Mouse (Mus musculus): ENCODE measurements around the gene Epb41l1. TPM values are rescaled to one million over a fixed set of nuclear protein-coding genes. Genes with fewer than 3 reads are reported as not detected.

Gene Epb41l1
- polyA plus RNA-seq, 1 experiment, result 226 TPM

DNA sequence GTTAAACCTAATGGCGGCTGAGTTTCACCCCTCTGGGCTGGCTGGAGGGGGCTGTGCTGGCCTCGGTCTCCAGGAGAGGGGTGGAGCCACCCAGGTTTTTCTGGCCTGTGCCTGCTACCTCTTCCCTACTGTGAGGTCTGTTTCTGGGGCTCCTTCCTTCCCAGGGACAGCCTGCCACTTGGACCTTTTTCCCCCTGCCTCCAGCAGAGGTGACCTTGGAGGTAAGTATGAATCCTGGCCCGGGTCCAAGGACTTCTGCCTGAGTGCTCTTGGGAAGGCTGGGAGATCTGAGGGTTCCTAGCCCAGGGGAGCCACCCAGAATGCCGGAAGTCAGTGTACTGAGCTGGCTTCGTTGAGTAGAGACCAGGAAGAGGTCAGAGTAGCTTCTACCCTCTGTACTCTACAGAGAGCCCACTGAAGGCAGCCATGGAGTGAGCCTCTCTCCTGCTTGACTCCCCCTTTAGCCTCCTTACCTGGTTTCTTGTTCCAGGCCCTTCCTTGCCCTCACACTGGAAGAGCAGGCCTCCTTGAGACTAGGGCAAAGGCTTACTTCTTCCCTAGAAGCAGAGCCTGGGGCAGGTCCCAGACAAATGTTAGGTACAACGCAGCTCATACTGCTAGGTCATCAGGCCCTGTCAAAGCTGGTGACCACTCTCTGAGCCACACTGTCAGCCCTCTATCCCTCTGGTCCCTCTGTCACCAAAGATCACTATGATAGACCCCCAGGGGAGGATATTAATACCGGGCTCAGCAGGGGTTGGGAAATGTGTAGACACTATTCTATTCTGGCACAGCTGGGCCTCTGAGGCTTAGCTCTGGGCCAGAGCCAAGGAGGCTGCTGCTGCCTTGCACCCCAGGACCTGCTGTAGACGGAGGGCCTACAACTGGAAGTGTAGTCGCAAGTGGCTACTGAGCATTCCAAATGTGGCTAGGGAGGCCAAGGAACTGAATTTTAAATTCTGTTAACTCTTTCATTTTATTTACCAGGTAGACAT is 12.5 kb downstream of the Epb41l1 start:
- peaks cover 1% of the 10 kb centered on the region; the same call in 1 of the 2 replicates for H3K4me1 ChIP-seq (ENCODE audit: control insufficient read depth, insufficient read depth, low read length)
- no peak overlapping the region for H3K4me3 ChIP-seq (ENCODE audit: insufficient read depth, low read length)
- no peak overlapping the region for H3K27ac ChIP-seq (ENCODE audit: insufficient read depth, low read length)
- no peak for TF ChIP-seq POLR2A (IDR thresholded peaks at IDR 0.05; ENCODE audit: extremely low read depth, insufficient read depth, low read length)
- no peak for TF ChIP-seq CTCF (IDR thresholded peaks at IDR 0.05; ENCODE audit: extremely low read depth, insufficient read depth, low read length)

DNA sequence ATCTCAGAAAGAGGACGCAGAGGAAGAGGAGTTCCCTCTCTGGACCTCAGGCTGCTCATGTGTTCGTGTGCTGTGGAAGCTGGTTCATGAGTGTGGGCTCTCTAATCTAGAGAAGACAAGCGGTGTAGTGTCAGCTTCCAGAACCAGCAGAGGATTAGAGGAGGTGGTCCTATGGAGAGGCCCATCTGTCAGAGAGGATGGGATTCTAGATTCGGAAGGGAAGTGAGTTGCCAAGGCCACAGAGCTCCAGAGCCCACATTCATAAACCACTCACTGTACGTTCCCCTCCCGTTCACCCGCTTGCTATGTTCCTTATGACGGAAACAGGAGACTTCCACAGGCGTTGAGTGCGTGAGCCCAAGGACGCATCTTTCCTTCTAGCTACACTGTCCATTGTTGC is 16.9 kb downstream of the Epb41l1 start:
- Histone ChIP-seq H3K27ac (ENCODE audit: insufficient read depth, low read length) (no peak overlapping the region), H3K4me1 (ENCODE audit: control insufficient read depth, insufficient read depth, low read length) (no peaks in the 10 kb centered on the region), H3K4me3 (ENCODE audit: insufficient read depth, low read length) (no peak overlapping the region)
- no peak for TF ChIP-seq POLR2A (IDR thresholded peaks at IDR 0.05; ENCODE audit: extremely low read depth, insufficient read depth, low read length)

DNA sequence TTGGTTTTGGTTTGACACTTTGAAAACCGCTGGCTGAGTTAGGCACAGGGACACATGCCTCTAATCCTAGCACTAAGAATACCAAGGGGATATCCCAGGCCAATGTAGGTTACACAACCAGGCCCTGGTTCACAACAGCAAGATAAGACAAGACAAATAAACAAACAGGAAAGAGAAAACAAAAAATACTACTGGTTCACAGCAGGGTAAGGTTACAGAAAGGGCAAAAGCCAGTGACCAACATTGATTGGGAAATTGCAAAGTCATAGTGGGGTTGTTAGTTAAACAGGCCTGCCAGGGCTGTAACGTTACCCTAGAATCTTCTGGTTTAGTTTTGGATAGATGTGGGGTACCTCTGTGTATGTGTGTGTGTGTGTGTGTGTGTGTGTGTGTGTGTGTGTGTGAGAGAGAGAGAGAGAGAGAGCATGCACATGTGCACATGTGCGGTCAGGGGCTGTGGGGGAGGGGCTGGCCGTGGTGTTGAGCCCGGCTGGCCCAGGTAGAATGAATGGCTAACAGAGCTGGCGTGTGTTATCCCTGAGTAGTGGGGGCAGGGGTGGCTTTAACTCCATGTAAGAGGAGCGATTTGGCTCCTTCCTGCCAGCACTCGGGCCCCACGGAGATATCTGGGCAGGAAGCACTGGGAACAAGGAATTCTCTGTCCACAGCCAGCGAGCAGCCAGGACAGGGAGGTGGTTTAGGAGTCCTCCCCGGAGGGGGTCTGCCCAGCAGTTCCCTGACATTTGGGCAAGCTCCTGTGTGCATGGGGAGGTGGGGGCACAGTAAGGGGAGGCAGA is 19.2 kb downstream of the Epb41l1 start:
- no peak overlapping the region for H3K4me3 ChIP-seq (ENCODE audit: insufficient read depth, low read length)
- no peak overlapping the region for H3K27ac ChIP-seq (ENCODE audit: insufficient read depth, low read length)
- H3K4me1 ChIP-seq (ENCODE audit: control insufficient read depth, insufficient read depth, low read length), result no peaks in the 10 kb centered on the region
- TF ChIP-seq POLR2A (IDR thresholded peaks at IDR 0.05; ENCODE audit: extremely low read depth, insufficient read depth, low read length) (no peak), CTCF (IDR thresholded peaks at IDR 0.05; ENCODE audit: extremely low read depth, insufficient read depth, low read length) (no peak)

DNA sequence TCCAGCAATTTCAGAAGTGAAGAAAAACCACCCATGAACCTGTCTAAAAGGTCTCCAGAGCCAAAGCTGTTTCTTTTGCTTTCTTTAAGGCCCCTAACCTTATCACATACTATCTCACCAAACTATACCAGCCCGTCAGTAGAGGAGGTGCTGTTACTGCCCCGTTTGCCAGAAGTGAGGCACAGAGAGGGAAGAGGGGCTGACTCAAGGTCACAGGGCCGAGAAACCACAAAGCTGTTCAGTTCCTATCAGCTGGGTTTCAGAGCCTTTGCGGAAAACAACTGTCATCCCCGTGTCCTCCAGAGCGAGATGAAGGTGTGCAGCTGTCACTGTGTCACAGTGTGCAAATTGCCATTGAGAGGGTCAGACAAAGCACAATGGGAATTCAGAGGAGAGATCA is 21.2 kb downstream of the Epb41l1 start:
- Histone ChIP-seq H3K4me3 (ENCODE audit: insufficient read depth, low read length) (no peak overlapping the region), H3K4me1 (ENCODE audit: control insufficient read depth, insufficient read depth, low read length) (no peaks in the 10 kb centered on the region), H3K27ac (ENCODE audit: insufficient read depth, low read length) (no peak overlapping the region)
- TF ChIP-seq CTCF (IDR thresholded peaks at IDR 0.05; ENCODE audit: extremely low read depth, insufficient read depth, low read length) (no peak), POLR2A (IDR thresholded peaks at IDR 0.05; ENCODE audit: extremely low read depth, insufficient read depth, low read length) (no peak)

DNA sequence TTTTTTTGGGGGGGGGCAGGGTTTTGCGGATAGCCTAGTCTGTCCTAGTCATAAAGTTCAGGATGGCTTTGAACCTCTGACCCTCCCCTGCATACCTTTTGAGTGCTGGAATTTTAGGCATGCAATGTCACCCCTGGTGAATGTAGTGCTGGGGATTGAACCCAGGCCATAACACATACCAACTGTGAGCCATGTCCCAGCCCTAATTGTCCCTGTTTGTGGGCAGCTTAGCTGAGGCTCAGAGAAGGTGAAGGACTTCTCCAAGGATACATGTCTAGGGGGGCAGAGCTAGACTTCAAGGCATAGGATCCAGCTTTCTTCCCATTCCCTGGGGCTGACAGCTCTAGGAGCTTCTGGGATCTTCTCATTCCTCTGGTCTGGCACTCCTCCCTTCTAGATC is 22.6 kb downstream of the Epb41l1 start:
- H3K27ac ChIP-seq (ENCODE audit: insufficient read depth, low read length), result no peak overlapping the region

DNA sequence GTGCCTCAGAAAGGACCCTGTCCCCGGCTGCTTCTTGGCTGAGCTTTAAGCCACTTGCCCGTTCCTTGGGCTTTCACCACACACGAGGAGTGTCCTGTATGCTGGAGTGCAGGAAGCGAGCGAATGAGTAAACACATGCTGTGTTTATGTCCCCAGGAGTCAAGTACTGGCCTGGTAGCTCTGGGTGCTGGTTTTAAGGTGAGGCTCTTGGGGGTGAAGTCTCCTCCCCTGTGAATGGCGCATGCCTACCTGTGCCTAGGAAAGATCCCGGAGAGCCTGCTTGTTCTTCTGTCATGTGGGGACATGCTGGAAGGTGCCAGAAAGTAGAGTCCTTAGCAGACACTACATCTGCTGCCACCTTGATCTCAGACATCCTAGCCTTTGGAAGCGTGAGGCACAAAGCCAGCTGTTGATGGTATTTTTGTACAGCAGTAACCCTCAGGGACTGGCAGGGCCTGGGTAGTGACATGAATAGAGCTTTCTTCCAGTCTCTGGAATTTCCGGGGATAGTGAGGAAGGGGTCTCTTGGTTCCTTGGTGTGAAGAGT is 25.9 kb downstream of the Epb41l1 start:
- Histone ChIP-seq H3K27ac (ENCODE audit: insufficient read depth, low read length) (no peak overlapping the region), H3K4me3 (ENCODE audit: insufficient read depth, low read length) (no peak overlapping the region), H3K4me1 (ENCODE audit: control insufficient read depth, insufficient read depth, low read length) (no peaks in the 10 kb centered on the region)
- TF ChIP-seq POLR2A (IDR thresholded peaks at IDR 0.05; ENCODE audit: extremely low read depth, insufficient read depth, low read length) (no peak), CTCF (IDR thresholded peaks at IDR 0.05; ENCODE audit: extremely low read depth, insufficient read depth, low read length) (no peak)

More for the DNA sequence above, 22.6 kb downstream of the Epb41l1 start:
- no peak overlapping the region for H3K4me3 ChIP-seq (ENCODE audit: insufficient read depth, low read length)
- TF ChIP-seq POLR2A (IDR thresholded peaks at IDR 0.05; ENCODE audit: extremely low read depth, insufficient read depth, low read length) (no peak), CTCF (IDR thresholded peaks at IDR 0.05; ENCODE audit: extremely low read depth, insufficient read depth, low read length) (no peak)
- no peaks in the 10 kb centered on the region for H3K4me1 ChIP-seq (ENCODE audit: control insufficient read depth, insufficient read depth, low read length)

DNA sequence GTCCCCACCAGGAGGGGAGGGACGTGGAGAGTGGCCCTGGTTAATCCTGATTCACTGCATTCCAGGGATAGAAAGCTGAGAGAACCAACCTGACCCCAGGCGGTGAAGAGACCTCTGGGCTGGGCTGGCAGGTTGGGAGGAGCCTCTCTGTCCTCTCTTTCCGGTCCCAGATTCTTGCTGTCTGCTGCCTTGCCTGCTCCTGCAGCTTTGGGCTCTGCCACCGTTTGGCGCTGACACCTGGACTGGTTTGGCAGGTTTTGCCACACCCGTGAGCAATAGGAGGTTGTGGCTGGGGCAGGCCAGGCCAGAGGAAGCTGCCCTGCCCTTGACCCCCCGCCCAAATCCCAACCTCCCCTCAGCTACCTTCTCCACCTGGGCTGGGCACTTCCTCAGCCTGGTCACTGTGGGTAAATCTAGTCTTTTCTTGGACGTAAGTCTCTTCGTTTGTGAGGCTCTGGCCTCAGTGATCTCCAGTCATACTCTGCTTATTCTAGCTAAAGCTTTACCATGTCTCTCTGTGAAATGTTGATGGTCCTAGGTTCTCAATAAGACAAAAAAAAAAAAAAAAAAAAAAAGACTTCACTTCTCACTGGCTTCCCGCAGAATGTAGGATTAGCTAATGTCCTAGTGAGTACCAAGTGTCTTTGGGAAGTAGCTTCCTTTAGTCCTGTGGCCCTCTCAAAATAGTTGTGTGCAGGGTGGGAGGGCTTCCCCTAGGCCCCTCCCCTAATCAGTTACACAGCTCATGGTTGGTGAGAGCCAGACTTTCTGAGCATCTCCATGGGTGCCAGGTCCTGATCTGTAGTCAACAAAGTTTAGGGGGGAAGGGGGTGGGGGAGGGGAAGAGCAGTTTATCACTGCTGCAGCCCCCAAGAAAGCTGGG is 26.9 kb downstream of the Epb41l1 start:
- Histone ChIP-seq H3K4me1 (ENCODE audit: control insufficient read depth, insufficient read depth, low read length) (no peaks in the 10 kb centered on the region), H3K4me3 (ENCODE audit: insufficient read depth, low read length) (no peak overlapping the region), H3K27ac (ENCODE audit: insufficient read depth, low read length) (no peak overlapping the region)
- TF ChIP-seq POLR2A (IDR thresholded peaks at IDR 0.05; ENCODE audit: extremely low read depth, insufficient read depth, low read length) (no peak), CTCF (IDR thresholded peaks at IDR 0.05; ENCODE audit: extremely low read depth, insufficient read depth, low read length) (no peak)

DNA sequence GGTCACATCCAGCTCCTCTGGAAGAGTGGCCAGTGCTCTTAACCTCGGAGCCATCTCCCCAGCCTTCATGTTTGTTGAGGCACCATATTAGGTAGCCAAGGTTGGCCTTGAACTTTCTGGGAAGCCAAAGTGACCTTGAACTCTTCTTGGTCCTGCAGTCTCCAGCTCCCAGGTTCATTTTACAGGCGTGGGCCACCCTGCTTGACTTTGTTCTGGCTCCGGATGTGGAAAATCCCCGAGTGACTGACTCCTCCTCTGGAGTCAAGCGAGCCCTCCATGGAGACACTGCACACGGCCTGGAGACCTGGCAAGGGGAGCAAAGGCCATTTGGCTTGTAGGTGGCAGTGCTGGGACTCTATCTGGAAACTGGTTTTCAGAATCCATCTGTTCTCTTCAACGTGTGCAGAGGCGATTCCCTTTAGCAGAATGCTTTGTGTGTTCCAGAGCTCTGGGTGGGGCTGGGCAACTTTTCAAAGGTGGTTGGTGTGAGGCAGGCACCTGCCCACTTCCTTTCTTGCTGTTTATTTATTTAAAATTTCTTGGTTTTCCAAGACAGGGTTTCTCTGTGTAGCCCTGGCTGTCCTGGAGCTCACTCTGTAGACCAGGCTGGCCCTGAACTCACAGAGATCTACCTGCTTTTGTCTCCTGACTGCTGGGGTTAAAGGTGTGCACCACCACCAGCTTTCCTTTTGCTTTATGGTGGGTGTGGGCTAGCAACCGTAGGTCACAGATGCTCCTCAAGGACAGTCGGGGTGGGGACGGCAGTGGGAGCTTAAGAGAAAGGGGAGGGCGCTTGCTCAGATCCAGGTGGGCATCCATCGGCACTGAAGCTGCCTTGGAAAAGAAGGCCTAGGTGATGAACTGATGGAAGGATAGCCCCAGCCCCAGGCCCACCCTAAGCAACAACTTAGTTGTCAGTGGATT is 30.8 kb downstream of the Epb41l1 start:
- no peak for TF ChIP-seq POLR2A (IDR thresholded peaks at IDR 0.05; ENCODE audit: extremely low read depth, insufficient read depth, low read length)
- no peak for TF ChIP-seq CTCF (IDR thresholded peaks at IDR 0.05; ENCODE audit: extremely low read depth, insufficient read depth, low read length)
- no peaks in the 10 kb centered on the region for H3K4me1 ChIP-seq (ENCODE audit: control insufficient read depth, insufficient read depth, low read length)
- H3K27ac ChIP-seq (ENCODE audit: insufficient read depth, low read length), result no peak overlapping the region
- no peak overlapping the region for H3K4me3 ChIP-seq (ENCODE audit: insufficient read depth, low read length)

All from cortical plate, adult 2 months (tissue).